Mouse (Mus musculus) natural killer cell, adult 2 months (primary cell): ENCODE measurements around the gene Armc2.

Source experiments
- DNase-seq, 2 experiments: peaks; one replicate each; pipeline ENCODE4 v3.0.0; 2022; ENCODE audit warnings: low spot score in 2 of 2

The Armc2 gene

GRCm38 (mm10) chr10:41907950-41908349 lies 110.3 kb downstream of the Armc2 start:
- DNase-seq, result no peak

GRCm38 (mm10) chr10:41907473-41907872 lies 110.8 kb downstream of the Armc2 start:
- no peak for DNase-seq

GRCm38 (mm10) chr10:41901864-41902263 lies 116.4 kb downstream of the Armc2 start:
- no peak for DNase-seq

- no peak for DNase-seq
Measured at GRCm38 (mm10) chr10:41901456-41901855, 116.8 kb downstream of the Armc2 start.

GRCm38 (mm10) chr10:41896865-41897264 lies 121.4 kb downstream of the Armc2 start:
- no peak for DNase-seq

- no peak for DNase-seq
Measured at GRCm38 (mm10) chr10:41896425-41896824, 121.8 kb downstream of the Armc2 start.

- DNase-seq, result peak in 1 of 2 experiments; percentile 58
Measured at GRCm38 (mm10) chr10:41893433-41894411, 124.5 kb downstream of the Armc2 start.

- peak in 1 of 2 experiments; percentile 11 for DNase-seq
Measured at GRCm38 (mm10) chr10:41891312-41891711, 126.9 kb downstream of the Armc2 start.

GRCm38 (mm10) chr10:41890537-41890936 lies 127.7 kb downstream of the Armc2 start:
- DNase-seq, result no peak

- DNase-seq, result no peak
Measured at GRCm38 (mm10) chr10:41889566-41889965, 128.7 kb downstream of the Armc2 start.

GRCm38 (mm10) chr10:41888365-41888941 lies 129.8 kb downstream of the Armc2 start:
- DNase-seq, result peak in 1 of 2 experiments; percentile 25

GRCm38 (mm10) chr10:41887080-41887821 lies 131.0 kb downstream of the Armc2 start:
- DNase-seq, result peak; percentile 85 to 90

GRCm38 (mm10) chr10:41883741-41884575 lies 134.3 kb downstream of the Armc2 start:
- no peak for DNase-seq

- no peak for DNase-seq
Measured at GRCm38 (mm10) chr10:41881438-41881837, 136.8 kb downstream of the Armc2 start.

- no peak for DNase-seq
Measured at GRCm38 (mm10) chr10:41880777-41881176, 137.5 kb downstream of the Armc2 start.

GRCm38 (mm10) chr10:41880206-41880605 lies 138.0 kb downstream of the Armc2 start:
- DNase-seq, result no peak

GRCm38 (mm10) chr10:41879675-41880074 lies 138.6 kb downstream of the Armc2 start:
- DNase-seq, result no peak

GRCm38 (mm10) chr10:41878344-41878743 lies 139.9 kb downstream of the Armc2 start:
- DNase-seq, result no peak

- no peak for DNase-seq
Measured at GRCm38 (mm10) chr10:41875624-41876023, 142.6 kb downstream of the Armc2 start.

GRCm38 (mm10) chr10:41871564-41871963 lies 146.7 kb downstream of the Armc2 start:
- no peak for DNase-seq

GRCm38 (mm10) chr10:41870101-41870500 lies 148.1 kb downstream of the Armc2 start:
- no peak for DNase-seq
